Mouse (Mus musculus) cerebellum, postnatal 36 days (tissue): ENCODE results near the gene Pde8b.
A peak's percentile ranks its signal among the peaks of the same experiment; 100 is the strongest.

Experiments used
- DNase-seq, 2 experiments: peaks; one replicate each; pipeline ENCODE4 v3.0.0; 2021 to 2022; ENCODE audit warnings: mixed read lengths in 2 of 2

The Pde8b gene

GRCm38 (mm10) chr13:95077688-95078087 is 172.4 kb downstream of the Pde8b start:
- no peak for DNase-seq

- no peak for DNase-seq
These were observed 174.0 kb downstream of the Pde8b start for GRCm38 (mm10) chr13:95076142-95076541.

GRCm38 (mm10) chr13:95073445-95074172 is 176.5 kb downstream of the Pde8b start:
- DNase-seq, result no peak

- no peak for DNase-seq
These were observed 179.9 kb downstream of the Pde8b start for GRCm38 (mm10) chr13:95070268-95070667.

- no peak for DNase-seq
These were observed 182.3 kb downstream of the Pde8b start for GRCm38 (mm10) chr13:95067854-95068253.

GRCm38 (mm10) chr13:95063390-95064017 is 186.6 kb downstream of the Pde8b start:
- DNase-seq, result no peak

GRCm38 (mm10) chr13:95058885-95059284 is 191.3 kb downstream of the Pde8b start:
- no peak for DNase-seq

- no peak for DNase-seq
These were observed 193.4 kb downstream of the Pde8b start for GRCm38 (mm10) chr13:95056501-95057280.

GRCm38 (mm10) chr13:95055742-95056388 is 194.3 kb downstream of the Pde8b start:
- no peak for DNase-seq

GRCm38 (mm10) chr13:95052421-95052820 is 197.7 kb downstream of the Pde8b start:
- DNase-seq, result no peak

GRCm38 (mm10) chr13:95050398-95050797 is 199.7 kb downstream of the Pde8b start:
- no peak for DNase-seq

- DNase-seq, result no peak
These were observed 206.0 kb downstream of the Pde8b start for GRCm38 (mm10) chr13:95044108-95044507.

GRCm38 (mm10) chr13:95040140-95040738 is 209.9 kb downstream of the Pde8b start:
- DNase-seq, result no peak

- DNase-seq, result no peak
These were observed 211.9 kb downstream of the Pde8b start for GRCm38 (mm10) chr13:95038200-95038599.

GRCm38 (mm10) chr13:95034715-95035114 is 215.4 kb downstream of the Pde8b start:
- DNase-seq, result no peak

GRCm38 (mm10) chr13:95034094-95034493 is 216.0 kb downstream of the Pde8b start:
- DNase-seq, result no peak

- no peak for DNase-seq
These were observed 217.2 kb downstream of the Pde8b start for GRCm38 (mm10) chr13:95032973-95033372.

GRCm38 (mm10) chr13:95032127-95032831 is 217.9 kb downstream of the Pde8b start:
- DNase-seq, result no peak

GRCm38 (mm10) chr13:95030828-95031227 is 219.3 kb downstream of the Pde8b start:
- DNase-seq, result no peak

- DNase-seq, result no peak
These were observed 229.9 kb downstream of the Pde8b start for GRCm38 (mm10) chr13:95020216-95020615.

GRCm38 (mm10) chr13:95019345-95019744 is 230.8 kb downstream of the Pde8b start:
- DNase-seq, result no peak

GRCm38 (mm10) chr13:95017916-95018315 is 232.2 kb downstream of the Pde8b start:
- DNase-seq, result peak; percentile 47 to 60
